Mouse (Mus musculus) bone marrow macrophage, adult 2 months (primary cell): ENCODE data around the gene Hivep2.

Experiments used
- CTCF ChIP-seq: IDR thresholded peaks from 2 replicates; pipeline ENCODE4 v1.5.1; 2012; ENCODE audit warnings: low read depth, mild to moderate bottlenecking, low read length, moderate library complexity
- POLR2A ChIP-seq: IDR thresholded peaks from 2 replicates; pipeline ENCODE4 v1.6.1; 2012; ENCODE audit warnings: mild to moderate bottlenecking, low read depth, low read length, borderline replicate concordance

DNA sequence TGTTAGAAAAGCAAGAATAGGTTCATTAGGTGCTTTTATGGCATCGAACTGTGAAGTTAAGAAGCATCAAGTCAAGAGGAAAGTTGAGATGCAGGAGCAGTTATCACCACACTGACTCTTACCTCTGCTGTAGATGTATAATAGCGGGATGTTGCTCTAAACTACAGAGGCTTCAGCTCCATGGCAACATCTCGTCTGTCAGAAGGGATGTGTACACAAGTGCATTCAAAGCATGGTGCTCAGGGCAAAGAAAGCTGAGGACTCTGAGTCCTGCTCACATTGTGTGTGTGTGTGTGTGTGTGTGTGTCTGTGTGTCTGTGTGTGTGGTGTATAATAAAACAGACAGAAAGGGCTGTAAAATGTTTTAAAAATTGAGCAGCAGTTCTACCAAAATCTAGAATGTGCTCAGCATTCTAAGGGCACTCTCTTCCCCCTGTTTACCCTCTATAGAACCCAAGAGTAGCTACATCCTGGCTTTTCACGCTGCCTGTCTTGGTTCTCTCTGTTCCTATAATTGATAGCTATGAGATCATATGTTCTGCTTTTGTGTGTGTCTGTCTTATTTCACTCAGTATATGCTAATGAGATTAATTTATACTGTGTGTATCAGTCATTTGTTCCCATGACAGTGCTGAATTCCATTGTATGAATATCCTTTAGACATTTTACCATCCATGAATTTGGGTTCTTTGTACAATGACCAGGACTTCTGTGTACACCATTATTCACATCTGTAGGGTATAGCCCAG lies 39.1 kb downstream of the Hivep2 start:
- TF ChIP-seq CTCF = no peak
- no peak for TF ChIP-seq POLR2A
